Mouse (Mus musculus): ENCODE measurements around the gene Tfeb.

Gene Tfeb

GRCm38 (mm10) chr17:47831161-47831560 is 94.3 kb downstream of the Tfeb start:
- in situ Hi-C loops (cut with MboI, MseI): no loop called here

GRCm38 (mm10) chr17:47831772-47832171 is 94.9 kb downstream of the Tfeb start:
- in situ Hi-C loops (cut with MboI, MseI): no loop called here

- in situ Hi-C loops (cut with MboI, MseI): no loop called here
Observed at GRCm38 (mm10) chr17:47832501-47833028, 95.7 kb downstream of the Tfeb start.

- in situ Hi-C loops (cut with MboI, MseI): no loop called here
Observed at GRCm38 (mm10) chr17:47833029-47833627, 96.3 kb downstream of the Tfeb start.

- in situ Hi-C loops (cut with MboI, MseI): no loop called here
Observed at GRCm38 (mm10) chr17:47833628-47834481, 97.0 kb downstream of the Tfeb start.

GRCm38 (mm10) chr17:47834482-47834767 is 97.6 kb downstream of the Tfeb start, which contains the start of gene Mdfi:
Gene Mdfi, minus strand, starts transcription at chr17:47834691.
- in situ Hi-C loops (cut with MboI, MseI): no loop called here

GRCm38 (mm10) chr17:47837808-47838207 is 101.0 kb downstream of the Tfeb start:
- in situ Hi-C loops (cut with MboI, MseI): no loop called here

- in situ Hi-C loops (cut with MboI, MseI): loop anchor here (10.0 kb wide), 2 partner anchors 47 to 1183 kb away; no protein-coding TSS in a partner anchor
Observed at GRCm38 (mm10) chr17:47841521-47841920, 104.7 kb downstream of the Tfeb start.
